Mouse (Mus musculus) kidney, embryonic 15.5 days (tissue): ENCODE measurements around the gene Vmn1r210. TPM values are rescaled to one million over a fixed set of nuclear protein-coding genes. Genes with fewer than 3 reads are reported as not detected.
"Not testable (repeated sequence)": the region's sequence is repeated elsewhere in the genome, so short reads cannot be mapped to it uniquely, and the experiment has no call there.

Source experiments
- ATAC-seq: fragments of 200-750 bp; cut with Nextera tagmentation; replicated peaks from 2 replicates; pipeline ENCODE4 v1.8.0; 2017; ENCODE audit warnings: moderate TSS enrichment; ENCODE audit not compliant: low FRiP score
- H3K27ac ChIP-seq: fragments of 300-500 bp; sonication (generic); 2 replicates; pipeline ENCODE4 v1.5.1; 2015; ENCODE audit warnings: mild to moderate bottlenecking, inconsistent platforms
- H3K27me3 ChIP-seq: fragments of 300-500 bp; sonication (generic); 2 replicates; pipeline ENCODE4 v1.6.1; 2015; ENCODE audit warnings: inconsistent platforms
- H3K36me3 ChIP-seq: fragments of 300-500 bp; sonication (generic); 2 replicates; pipeline ENCODE4 v1.6.1; 2015; ENCODE audit warnings: inconsistent platforms
- H3K4me1 ChIP-seq: fragments of 300-500 bp; sonication (generic); 2 replicates; pipeline ENCODE4 v1.6.1; 2015; ENCODE audit warnings: inconsistent platforms
- H3K4me2 ChIP-seq: fragments of 300-500 bp; sonication (generic); 2 replicates; pipeline ENCODE4 v1.6.1; 2015; ENCODE audit warnings: moderate library complexity, mild to moderate bottlenecking, inconsistent platforms
- H3K4me3 ChIP-seq: fragments of 300-500 bp; sonication (generic); replicated peaks from 2 replicates; pipeline ENCODE4 v1.5.1; 2015; ENCODE audit warnings: mild to moderate bottlenecking, inconsistent platforms
- H3K9ac ChIP-seq: fragments of 300-500 bp; sonication (generic); 2 replicates; pipeline ENCODE4 v1.6.1; 2015; ENCODE audit warnings: mild to moderate bottlenecking, inconsistent platforms
- H3K9me3 ChIP-seq: fragments of 300-500 bp; sonication (generic); replicated peaks from 2 replicates; pipeline ENCODE4 v1.6.1; 2016; ENCODE audit warnings: inconsistent platforms
- WGBS: fragments of 180-500 bp; shearing (Covaris S2); methylation state at CpG from one replicate; pipeline ENCODE4 v1.1.7; 2015; ENCODE audit warnings: mixed read lengths; 5-methylcytosine and 5-hydroxymethylcytosine counted together
- polyA plus RNA-seq: library from polyadenylated mRNA; unstranded; fragments of >200 nt; fragmentation: Nextera tagmentation; extraction: Ambion mirVana; gene quantifications from 2 replicates; pipeline ENCODE4 v1.2.1, GENCODE M21; 2015

Gene Vmn1r210
- polyA plus RNA-seq, result not detected in 2 replicates

GRCm38 (mm10) chr13:22831248-22831647 lies at the start of gene Vmn1r210:
TSS of gene Vmn1r210 (minus strand) at chr13:22831348.
- 60% methylated on average over 4 of the region's 4 CpGs for WGBS
- no peak within 1 kb of the TSS for H3K27ac ChIP-seq
- H3K9ac ChIP-seq, result no peak within 1 kb of the TSS
- no peaks in the 10 kb centered on the region for H3K36me3 ChIP-seq
- no peaks in the 10 kb centered on the region for H3K9me3 ChIP-seq
- H3K4me2 ChIP-seq, result no peak within 1 kb of the TSS
- H3K4me1 ChIP-seq, result no peaks in the 10 kb centered on the region
- no peak within 1 kb of the TSS for H3K4me3 ChIP-seq
- ATAC-seq, result no peak
- H3K27me3 ChIP-seq, result no peaks in the 10 kb centered on the region

GRCm38 (mm10) chr13:22879257-22879656 lies 48.1 kb upstream of the Vmn1r210 start:
- Histone ChIP-seq H3K4me3 (no peak overlapping the region), H3K36me3 (no peaks in the 10 kb centered on the region), H3K27me3 (no peaks in the 10 kb centered on the region), H3K27ac (no peak overlapping the region), H3K9ac (no peak overlapping the region), H3K4me2 (no peak overlapping the region), H3K9me3 (no peaks in the 10 kb centered on the region), H3K4me1 (no peaks in the 10 kb centered on the region)
- 81% methylated on average over 1 of the region's 1 CpGs for WGBS
- ATAC-seq, result no peak

GRCm38 (mm10) chr13:22857461-22857860 lies 26.3 kb upstream of the Vmn1r210 start, which contains the start of gene Vmn1r211:
TSS of gene Vmn1r211 (minus strand) at chr13:22857561.
- no peaks in the 10 kb centered on the region for H3K9me3 ChIP-seq
- H3K27me3 ChIP-seq, result no peaks in the 10 kb centered on the region
- H3K9ac ChIP-seq, result no peak within 1 kb of the TSS
- no peak within 1 kb of the TSS for H3K4me2 ChIP-seq
- no peak within 1 kb of the TSS for H3K4me3 ChIP-seq
- no peaks in the 10 kb centered on the region for H3K4me1 ChIP-seq
- ATAC-seq, result no peak
- no peaks in the 10 kb centered on the region for H3K36me3 ChIP-seq
- H3K27ac ChIP-seq, result no peak within 1 kb of the TSS
- 75% methylated on average over 1 of the region's 1 CpGs for WGBS

GRCm38 (mm10) chr13:22854760-22855159 lies 23.6 kb upstream of the Vmn1r210 start:
- no peaks in the 10 kb centered on the region for H3K27me3 ChIP-seq
- no peak overlapping the region for H3K9ac ChIP-seq
- H3K27ac ChIP-seq, result no peak overlapping the region
- no peaks in the 10 kb centered on the region for H3K4me1 ChIP-seq
- H3K4me2 ChIP-seq, result no peak overlapping the region
- WGBS, result 71% methylated on average over 4 of the region's 4 CpGs
- H3K36me3 ChIP-seq, result no peaks in the 10 kb centered on the region
- ATAC-seq, result no peak
- no peak overlapping the region for H3K4me3 ChIP-seq
- no peaks in the 10 kb centered on the region for H3K9me3 ChIP-seq

GRCm38 (mm10) chr13:22846798-22847197 lies 15.7 kb upstream of the Vmn1r210 start:
- no peak overlapping the region for H3K9ac ChIP-seq
- no peaks in the 10 kb centered on the region for H3K36me3 ChIP-seq
- H3K9me3 ChIP-seq, result no peaks in the 10 kb centered on the region
- no peaks in the 10 kb centered on the region for H3K27me3 ChIP-seq
- WGBS, result 77% methylated on average over 1 of the region's 1 CpGs
- H3K4me2 ChIP-seq, result no peak overlapping the region
- no peaks in the 10 kb centered on the region for H3K4me1 ChIP-seq
- ATAC-seq, result no peak
- no peak overlapping the region for H3K27ac ChIP-seq
- no peak overlapping the region for H3K4me3 ChIP-seq

- 66% methylated on average over 3 of the region's 3 CpGs for WGBS
- not testable (repeated sequence) for ATAC-seq, H3K4me1 ChIP-seq, H3K4me2 ChIP-seq, H3K27ac ChIP-seq, H3K27me3 ChIP-seq, H3K36me3 ChIP-seq, H3K9ac ChIP-seq, H3K9me3 ChIP-seq, H3K4me3 ChIP-seq
Observed at GRCm38 (mm10) chr13:22844304-22844703, 13.2 kb upstream of the Vmn1r210 start.

GRCm38 (mm10) chr13:22829395-22829794 lies 1.8 kb downstream of the Vmn1r210 start:
- not testable (repeated sequence) for H3K27ac ChIP-seq, ATAC-seq, H3K36me3 ChIP-seq, H3K4me1 ChIP-seq, H3K4me3 ChIP-seq, H3K4me2 ChIP-seq, H3K9ac ChIP-seq, H3K27me3 ChIP-seq, H3K9me3 ChIP-seq
- 35% methylated on average over 7 of the region's 7 CpGs for WGBS

GRCm38 (mm10) chr13:22821601-22822000 lies 9.5 kb downstream of the Vmn1r210 start:
- H3K36me3 ChIP-seq, H3K4me1 ChIP-seq, ATAC-seq, H3K4me3 ChIP-seq, H3K9ac ChIP-seq, H3K9me3 ChIP-seq, H3K27me3 ChIP-seq, H3K4me2 ChIP-seq, H3K27ac ChIP-seq: not testable (repeated sequence)
- WGBS, result 92% methylated on average over 1 of the region's 1 CpGs

- ATAC-seq, H3K4me1 ChIP-seq, H3K27ac ChIP-seq, H3K4me2 ChIP-seq, H3K4me3 ChIP-seq, H3K9me3 ChIP-seq, H3K36me3 ChIP-seq, H3K9ac ChIP-seq, H3K27me3 ChIP-seq: not testable (repeated sequence)
Observed at GRCm38 (mm10) chr13:22809582-22809981, 21.6 kb downstream of the Vmn1r210 start, which contains the start of gene Vmn1r209. TSS of gene Vmn1r209 (minus strand) at chr13:22809682.

- WGBS, result 84% methylated on average over 3 of the region's 3 CpGs
- H3K36me3 ChIP-seq, H3K27ac ChIP-seq, H3K9ac ChIP-seq, H3K9me3 ChIP-seq, H3K27me3 ChIP-seq, H3K4me3 ChIP-seq, H3K4me2 ChIP-seq, ATAC-seq, H3K4me1 ChIP-seq: not testable (repeated sequence)
Observed at GRCm38 (mm10) chr13:22788096-22788495, 43.1 kb downstream of the Vmn1r210 start.

GRCm38 (mm10) chr13:22784159-22784558 lies 47.0 kb downstream of the Vmn1r210 start:
- H3K4me2 ChIP-seq, ATAC-seq, H3K9me3 ChIP-seq, H3K9ac ChIP-seq, H3K4me3 ChIP-seq, H3K36me3 ChIP-seq, H3K4me1 ChIP-seq, H3K27ac ChIP-seq, H3K27me3 ChIP-seq: not testable (repeated sequence)

- not testable (repeated sequence) for H3K9ac ChIP-seq, H3K27me3 ChIP-seq, ATAC-seq, H3K36me3 ChIP-seq, H3K4me1 ChIP-seq, H3K4me3 ChIP-seq, H3K27ac ChIP-seq, H3K9me3 ChIP-seq, H3K4me2 ChIP-seq
- no CpG with 5 or more reads among the region's 7 CpGs for WGBS
Observed at GRCm38 (mm10) chr13:22777300-22777699, 53.8 kb downstream of the Vmn1r210 start, which contains the start of gene Vmn1r208. TSS of gene Vmn1r208 (minus strand) at chr13:22777400.
